ENCODE assay signal across 8 mouse cellular contexts in the genomic region with DNA sequence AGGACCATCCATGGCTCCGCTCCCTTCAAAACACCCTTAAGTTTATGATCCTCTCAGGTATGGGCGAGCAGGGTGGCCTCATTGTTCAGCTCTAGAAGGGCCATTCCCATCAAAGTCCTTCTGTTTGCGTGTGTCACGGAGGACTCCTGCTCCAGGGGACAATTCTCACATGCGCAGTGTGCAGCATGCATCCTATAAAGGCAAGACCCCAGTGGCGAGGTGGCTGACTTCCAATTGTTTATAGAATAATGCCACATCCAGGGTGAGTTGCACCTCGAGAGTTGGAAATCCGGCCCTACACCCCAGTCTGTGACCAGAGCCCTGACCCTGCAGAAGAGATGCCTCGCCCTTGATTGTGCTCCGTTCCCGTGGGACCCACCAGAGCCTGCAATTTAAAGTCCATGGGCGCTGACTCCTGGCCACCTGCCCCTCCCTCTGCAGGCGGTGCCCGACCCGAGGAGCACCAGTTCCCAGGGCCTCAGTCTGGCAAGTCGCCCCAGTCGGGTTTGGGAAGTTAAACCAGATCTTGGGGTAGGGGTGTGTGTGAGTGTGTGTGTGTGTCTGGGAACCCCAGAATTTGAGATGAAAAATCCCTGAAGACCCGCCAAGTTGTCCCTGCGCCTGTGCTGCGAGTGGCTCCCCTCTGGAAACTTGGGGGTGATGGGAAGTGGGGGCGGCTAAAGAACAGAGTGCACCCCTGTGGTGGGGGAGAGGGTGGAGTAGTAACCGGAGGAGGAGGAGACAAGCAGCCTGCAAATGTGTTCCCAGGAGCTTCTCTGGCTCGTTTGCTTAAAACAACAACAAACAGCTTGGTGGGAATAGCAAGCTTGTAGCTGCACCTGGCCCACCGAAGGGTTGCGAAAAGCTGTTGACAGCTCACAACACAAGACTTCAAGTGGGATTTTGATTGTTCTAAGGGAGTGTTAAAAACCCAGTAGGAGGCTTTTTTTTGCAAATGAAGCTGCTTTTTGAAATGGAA. TPM values are rescaled to one million over a fixed set of nuclear protein-coding genes. Genes with fewer than 3 reads are reported as not detected.
DNase-seq lines count a peak whose midpoint lies in the region; ATAC-seq and TF ChIP-seq lines count a peak whose summit lies in the region.

No protein-coding gene starts in this region.

- TF ChIP-seq CTCF in thymus, adult 2 months (IDR thresholded peaks at IDR 0.05; ENCODE audit: borderline replicate concordance, control insufficient read depth, extremely low read depth, insufficient read depth, low read length, poor library complexity) = no peak

- H3K4me3 ChIP-seq in neural tube, embryonic 11.5 days (ENCODE audit: low read depth, low read length) = peak overlapping the region; percentile 15; the same call in 1 of the 2 replicates
- H3K4me3 ChIP-seq in forebrain, embryonic 12.5 days (replicated peaks) = peak overlapping the region; percentile 13
- H3K4me3 ChIP-seq in hindbrain, embryonic 10.5 days = peak overlapping the region; percentile 33
- peak overlapping the region; percentile 15; the same call in 1 of the 2 replicates for H3K4me3 ChIP-seq in limb, embryonic 13.5 days
- no peak overlapping the region for H3K4me3 ChIP-seq in thymus, adult 2 months (ENCODE audit: control insufficient read depth, insufficient read depth, low read length)

- WGBS in neural tube, embryonic 11.5 days = 7% methylated on average over 25 of the region's 25 CpGs
- WGBS in forebrain, embryonic 12.5 days = 8% methylated on average over 25 of the region's 25 CpGs
- 7% methylated on average over 25 of the region's 25 CpGs for WGBS in hindbrain, embryonic 10.5 days
- 17% methylated on average over 25 of the region's 25 CpGs for WGBS in limb, embryonic 13.5 days
- 73% methylated on average over 25 of the region's 25 CpGs for WGBS in thymus, adult 2 months

- peak overlapping the region; percentile 42 for H3K9ac ChIP-seq in neural tube, embryonic 11.5 days (ENCODE audit: low read length)
- H3K9ac ChIP-seq in forebrain, embryonic 12.5 days = peak overlapping the region; percentile 53
- H3K9ac ChIP-seq in limb, embryonic 13.5 days = peak overlapping the region; percentile 48; the same call in 1 of the 2 replicates

- no peak for DNase-seq in neural tube, embryonic 11.5 days (ENCODE audit: low spot score)
- DNase-seq in neural tube, embryonic 10.5 days (ENCODE audit: extremely low spot score, low spot score) = no peak
- peak; percentile 23 for DNase-seq in hindbrain, embryonic 10.5 days (ENCODE audit: low spot score)
- no peak for DNase-seq in thymus, adult 2 months
- DNase-seq in ovary, postnatal 36 days (ENCODE audit: low spot score) = no peak
- no peak for DNase-seq in adrenal gland, postnatal 4 days (ENCODE audit: low spot score in 2 of 2)

- TF ChIP-seq POLR2A in thymus, adult 2 months (IDR thresholded peaks at IDR 0.05; ENCODE audit: control insufficient read depth, extremely low read depth, insufficient read depth, low read length, poor library complexity) = no peak

- no peaks in the 10 kb centered on the region for H3K27me3 ChIP-seq in neural tube, embryonic 11.5 days (ENCODE audit: control insufficient read depth, insufficient read depth, low read length)
- H3K27me3 ChIP-seq in forebrain, embryonic 12.5 days = no peaks in the 10 kb centered on the region
- peaks cover 16% of the 10 kb centered on the region for H3K27me3 ChIP-seq in hindbrain, embryonic 10.5 days (ENCODE audit: insufficient read depth, poor library complexity, severe bottlenecking)
- no peaks in the 10 kb centered on the region for H3K27me3 ChIP-seq in limb, embryonic 13.5 days
- H3K27me3 ChIP-seq in thymus, adult 2 months (ENCODE audit: control insufficient read depth, insufficient read depth, low read length) = no peaks in the 10 kb centered on the region

- no peaks in the 10 kb centered on the region for H3K9me3 ChIP-seq in neural tube, embryonic 11.5 days (ENCODE audit: control insufficient read depth, low read length)
- H3K9me3 ChIP-seq in forebrain, embryonic 12.5 days = no peaks in the 10 kb centered on the region
- no peaks in the 10 kb centered on the region for H3K9me3 ChIP-seq in hindbrain, embryonic 10.5 days
- H3K9me3 ChIP-seq in limb, embryonic 13.5 days = no peaks in the 10 kb centered on the region

- H3K27ac ChIP-seq in neural tube, embryonic 11.5 days (ENCODE audit: low read depth, low read length) = peak overlapping the region; percentile 56
- peak overlapping the region; percentile 89 for H3K27ac ChIP-seq in forebrain, embryonic 12.5 days
- peak overlapping the region; percentile 84 for H3K27ac ChIP-seq in hindbrain, embryonic 10.5 days
- H3K27ac ChIP-seq in limb, embryonic 13.5 days = peak overlapping the region; percentile 28; the same call in 1 of the 2 replicates
- peak overlapping the region; percentile 57; the same call in 1 of the 2 replicates for H3K27ac ChIP-seq in thymus, adult 2 months (ENCODE audit: control insufficient read depth, insufficient read depth, low read length)

- no peak for ATAC-seq in neural tube, embryonic 11.5 days (ENCODE audit: insufficient read depth, low FRiP score, low TSS enrichment)
- ATAC-seq in forebrain, embryonic 12.5 days (ENCODE audit: low FRiP score) = peak; percentile 27
- ATAC-seq in limb, embryonic 13.5 days (ENCODE audit: low FRiP score, low read depth) = no peak

- H3K4me1 ChIP-seq in neural tube, embryonic 11.5 days (ENCODE audit: control insufficient read depth, insufficient read depth, low read length) = peaks cover 24% of the 10 kb centered on the region
- H3K4me1 ChIP-seq in forebrain, embryonic 12.5 days = peaks cover 47% of the 10 kb centered on the region
- H3K4me1 ChIP-seq in hindbrain, embryonic 10.5 days (replicated peaks) = peaks cover 50% of the 10 kb centered on the region
- peaks cover 36% of the 10 kb centered on the region for H3K4me1 ChIP-seq in limb, embryonic 13.5 days
- H3K4me1 ChIP-seq in thymus, adult 2 months (replicated peaks; ENCODE audit: control insufficient read depth, insufficient read depth, low read length) = peaks cover 26% of the 10 kb centered on the region

- H3K36me3 ChIP-seq in neural tube, embryonic 11.5 days (ENCODE audit: control insufficient read depth, insufficient read depth, low read length) = no peaks in the 10 kb centered on the region
- no peaks in the 10 kb centered on the region for H3K36me3 ChIP-seq in forebrain, embryonic 12.5 days (replicated peaks)
- no peaks in the 10 kb centered on the region for H3K36me3 ChIP-seq in hindbrain, embryonic 10.5 days
- H3K36me3 ChIP-seq in limb, embryonic 13.5 days = no peaks in the 10 kb centered on the region
- H3K36me3 ChIP-seq in thymus, adult 2 months (ENCODE audit: control insufficient read depth, insufficient read depth, low read length) = no peaks in the 10 kb centered on the region

- peak overlapping the region; percentile 39 for H3K4me2 ChIP-seq in neural tube, embryonic 11.5 days (ENCODE audit: low read depth)
- H3K4me2 ChIP-seq in forebrain, embryonic 12.5 days = peak overlapping the region; percentile 47
- peak overlapping the region; percentile 54 for H3K4me2 ChIP-seq in limb, embryonic 13.5 days (replicated peaks)

RNA-seq across cellular contexts. Expression of a gene that starts 5.8 kb away (rescaled TPM):
- polyA plus RNA-seq in neural tube, embryonic 11.5 days (2014; fragmentation: Nextera tagmentation; extraction: Ambion mirVana) = 5.2 and 7.0 TPM in 2 replicates
- polyA plus RNA-seq in forebrain, embryonic 12.5 days (2016; fragmentation: Nextera tagmentation; extraction: Ambion mirVana) = 58.9 and 61.6 TPM in 2 replicates
- polyA plus RNA-seq in hindbrain, embryonic 10.5 days (2016; fragmentation: Nextera tagmentation; extraction: Ambion mirVana) = 37.5 and 37.6 TPM in 2 replicates
- 75.9 and 77.0 TPM in 2 replicates for polyA plus RNA-seq in limb, embryonic 13.5 days (2015; fragmentation: Nextera tagmentation; extraction: Ambion mirVana)
- 157 and 190 TPM in 2 replicates for polyA plus RNA-seq in thymus, adult 2 months (2012; rRNA removed)
- 10 to 100 TPM; 59.7 to 80.6 TPM for total RNA-seq in adrenal gland, postnatal 4 days (2021)

RNA-seq across cellular contexts. Expression of a gene that starts 45.1 kb away (rescaled TPM):
- 34.9 and 35.4 TPM in 2 replicates for polyA plus RNA-seq in neural tube, embryonic 11.5 days (2014; fragmentation: Nextera tagmentation; extraction: Ambion mirVana)
- polyA plus RNA-seq in forebrain, embryonic 12.5 days (2016; fragmentation: Nextera tagmentation; extraction: Ambion mirVana) = 38.5 and 38.6 TPM in 2 replicates
- polyA plus RNA-seq in hindbrain, embryonic 10.5 days (2016; fragmentation: Nextera tagmentation; extraction: Ambion mirVana) = 35.8 and 37.0 TPM in 2 replicates
- 44.9 and 46.0 TPM in 2 replicates for polyA plus RNA-seq in limb, embryonic 13.5 days (2015; fragmentation: Nextera tagmentation; extraction: Ambion mirVana)
- polyA plus RNA-seq in thymus, adult 2 months (2012; rRNA removed) = 24.2 and 26.2 TPM in 2 replicates
- total RNA-seq in adrenal gland, postnatal 4 days (2021) = 10 to 100 TPM; 35.7 to 38.0 TPM

RNA-seq across cellular contexts. Expression of a gene that starts 45.5 kb away (rescaled TPM):
- 89.1 and 90.4 TPM in 2 replicates for polyA plus RNA-seq in neural tube, embryonic 11.5 days (2014; fragmentation: Nextera tagmentation; extraction: Ambion mirVana)
- 100 and 106 TPM in 2 replicates for polyA plus RNA-seq in forebrain, embryonic 12.5 days (2016; fragmentation: Nextera tagmentation; extraction: Ambion mirVana)
- 111 and 114 TPM in 2 replicates for polyA plus RNA-seq in hindbrain, embryonic 10.5 days (2016; fragmentation: Nextera tagmentation; extraction: Ambion mirVana)
- polyA plus RNA-seq in limb, embryonic 13.5 days (2015; fragmentation: Nextera tagmentation; extraction: Ambion mirVana) = 128 and 133 TPM in 2 replicates
- 108 and 136 TPM in 2 replicates for polyA plus RNA-seq in thymus, adult 2 months (2012; rRNA removed)
- 10 to 100 TPM; 82.2 to 88.4 TPM for total RNA-seq in adrenal gland, postnatal 4 days (2021)

Comparison
In these comparisons a context has a peak if more than half of its experiments do, and no peak if none do; other contexts are left out.
1. H3K27ac ChIP-seq: peak in every context shown above with its lines; median percentile 89 in forebrain, embryonic 12.5 days; 84 in hindbrain, embryonic 10.5 days; 57 in thymus, adult 2 months; 56 in neural tube, embryonic 11.5 days; 28 in limb, embryonic 13.5 days.